Mouse (Mus musculus): Measurements from ENCODE around the gene Acot6.

Acot6 gene

DNA sequence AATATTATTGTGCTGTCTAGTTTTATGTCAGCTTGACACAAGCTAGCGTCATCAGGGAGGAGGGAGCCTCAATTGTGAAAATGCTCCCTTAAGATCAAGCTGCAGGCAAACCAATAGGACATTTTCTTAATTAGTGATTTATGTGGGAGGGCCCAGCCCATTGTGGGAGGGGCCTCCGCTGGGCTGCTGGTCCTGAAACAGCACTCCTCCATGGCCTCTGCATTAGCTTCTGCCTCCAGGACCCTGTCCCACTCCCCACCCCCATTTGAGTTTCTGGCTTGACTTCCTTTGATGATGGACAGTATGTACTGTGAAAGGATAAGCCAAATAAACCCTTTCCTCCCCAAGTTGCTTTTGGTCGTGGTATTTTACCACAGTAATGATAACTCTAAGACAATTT, 6.6 kb downstream of the Acot6 start:
- no peak for DNase-seq

DNA sequence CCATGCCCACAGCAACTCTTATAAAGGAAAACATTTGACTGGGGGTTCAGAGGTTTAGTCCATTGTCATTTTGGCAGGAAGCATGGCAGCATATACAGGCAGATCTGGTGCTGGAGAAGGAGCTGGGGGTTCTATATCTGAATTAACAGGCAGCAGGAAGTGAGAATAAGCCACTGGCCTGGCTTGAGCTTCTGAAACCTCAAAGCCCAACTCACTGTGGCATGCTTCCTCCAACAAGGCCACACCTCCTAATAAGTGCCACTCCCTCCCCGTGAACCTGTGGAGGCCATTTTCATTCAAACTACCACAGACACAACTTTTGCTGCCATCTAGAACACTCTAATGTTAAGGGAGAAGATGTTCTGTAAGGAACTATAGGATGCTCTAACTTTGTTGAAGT, 7.2 kb downstream of the Acot6 start:
- DNase-seq = no peak

DNA sequence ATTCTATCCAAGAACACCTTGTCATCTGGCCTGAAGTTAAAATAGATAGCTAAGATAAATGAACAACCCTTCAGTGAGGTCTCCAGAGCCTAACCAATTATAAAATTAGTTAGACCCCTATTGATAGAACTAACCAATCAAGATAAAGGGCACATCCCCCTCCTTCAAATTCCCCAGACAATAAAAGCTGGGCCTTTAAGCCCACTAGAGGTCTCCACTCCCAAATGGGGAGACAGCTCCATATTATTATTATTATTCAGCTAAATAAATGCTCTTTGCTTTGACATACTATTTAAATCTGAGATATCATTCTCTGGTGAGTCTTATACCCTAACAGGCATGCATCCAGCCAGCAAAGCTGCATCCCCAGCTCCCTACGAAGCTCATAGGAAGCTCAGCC, 9.5 kb downstream of the Acot6 start:
- DNase-seq = no peak

GRCm38 (mm10) chr12:84110814-84111213, 10.4 kb downstream of the Acot6 start:
- DNase-seq = no peak

DNA sequence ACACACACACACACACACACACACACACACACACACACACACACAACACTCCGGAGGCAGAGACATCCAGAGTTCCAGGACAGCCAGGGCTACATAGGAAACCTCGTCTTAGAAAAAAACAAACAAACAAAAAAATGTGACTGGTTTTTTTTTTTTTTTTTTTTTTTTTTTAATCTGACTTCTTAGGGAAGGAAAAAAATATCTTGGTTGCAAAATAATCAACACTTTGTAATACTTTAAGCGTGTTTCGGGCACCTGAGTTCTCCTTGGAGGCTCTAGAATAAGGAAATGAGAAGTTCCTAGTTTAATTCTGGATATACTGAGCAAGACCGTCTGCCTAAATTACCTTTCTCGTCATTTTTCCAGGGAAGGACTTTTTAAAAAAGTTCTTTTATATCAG, 13.2 kb downstream of the Acot6 start:
- DNase-seq = no peak

DNA sequence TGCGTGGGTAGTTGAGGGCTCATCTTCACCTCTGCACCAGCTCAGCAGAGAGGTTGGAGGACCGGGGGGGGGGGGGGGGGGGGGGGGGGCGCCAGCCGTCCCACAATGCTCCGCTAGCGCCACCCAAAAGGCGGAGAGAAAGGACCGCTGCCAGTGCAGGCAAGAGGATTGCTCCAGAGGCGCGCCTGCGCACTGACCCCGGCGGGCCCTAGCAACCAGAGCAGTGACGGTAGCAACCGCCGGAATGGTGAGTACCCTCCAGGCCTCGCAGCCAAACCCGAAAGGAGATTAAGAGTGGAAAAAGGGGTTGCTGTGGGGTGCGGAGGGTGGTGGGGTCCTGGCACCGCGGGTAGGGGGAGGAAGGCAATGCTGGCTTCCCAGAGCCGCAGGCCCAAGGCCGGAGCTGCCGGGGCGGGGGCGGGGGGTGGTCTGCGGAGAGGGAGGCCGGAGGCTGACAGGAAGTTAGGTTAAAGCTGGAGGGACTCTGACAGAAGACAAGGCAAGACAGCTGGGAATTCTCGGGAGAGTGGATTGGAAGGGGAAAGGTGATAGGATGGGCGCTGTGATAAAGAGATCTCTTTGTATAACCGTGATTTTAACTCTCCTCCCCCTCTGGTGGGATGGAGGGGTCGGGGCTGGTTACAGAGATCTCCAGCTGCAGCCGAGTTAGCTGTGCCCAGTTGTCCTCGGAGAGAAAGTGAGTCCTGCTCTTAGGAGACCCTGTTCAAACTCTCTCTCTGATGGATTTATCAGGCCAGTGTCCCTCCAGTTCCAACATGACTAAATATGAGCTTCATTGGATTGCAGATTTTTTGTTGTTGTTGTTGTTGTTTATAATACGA, 13.9 kb downstream of the Acot6 start, which contains the start of gene Dnal1:
Dnal1 (plus strand) TSS at position 214 of the 842 bp plus-strand sequence.
- peak; percentile 91 for DNase-seq

DNA sequence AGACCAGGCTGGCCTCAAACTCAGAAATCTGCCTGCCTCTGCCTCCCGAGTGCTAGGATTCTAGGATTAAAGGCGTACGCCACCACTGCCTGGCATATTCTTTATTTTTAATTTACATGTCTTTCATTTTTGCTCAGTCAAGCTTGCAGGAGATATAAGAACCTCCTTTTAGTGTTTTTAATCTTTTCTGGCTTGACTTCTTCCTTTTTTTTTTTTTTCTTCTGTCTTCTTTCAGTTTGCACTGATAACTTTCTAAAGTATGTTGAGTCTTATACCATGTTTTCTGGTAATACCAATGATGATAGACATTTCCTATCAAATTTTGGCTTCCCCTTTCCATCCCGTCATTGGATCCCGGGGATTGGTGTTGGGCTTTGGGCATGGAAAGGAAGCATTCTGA, 19.1 kb downstream of the Acot6 start:
- no peak for DNase-seq

GRCm38 (mm10) chr12:84125892-84126291, 25.4 kb downstream of the Acot6 start:
- DNase-seq = no peak

GRCm38 (mm10) chr12:84126899-84127298, 26.4 kb downstream of the Acot6 start:
- DNase-seq = no peak

- DNase-seq = no peak
Observed at GRCm38 (mm10) chr12:84128576-84128975, 28.1 kb downstream of the Acot6 start.

DNA sequence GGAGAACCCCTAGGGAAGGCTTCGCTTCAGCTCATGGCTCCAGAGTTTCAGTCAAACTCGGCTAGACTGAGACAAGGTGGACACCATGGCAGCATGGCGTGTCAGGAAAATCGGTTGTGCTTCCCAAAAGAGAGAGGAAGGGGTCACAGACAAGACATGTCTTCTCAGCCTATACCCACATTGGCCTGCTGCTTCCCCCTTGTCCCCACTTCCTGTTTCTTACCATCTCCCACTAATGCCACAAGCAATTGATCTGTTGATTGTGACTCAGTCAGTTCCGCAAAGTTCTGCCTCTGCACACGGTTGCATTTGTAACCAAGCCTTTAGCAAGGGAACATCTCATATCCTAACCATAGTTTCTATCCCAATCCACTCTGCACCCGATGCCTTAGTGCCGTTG, 29.5 kb downstream of the Acot6 start:
- DNase-seq = no peak

- DNase-seq = peak; percentile 63
Observed at GRCm38 (mm10) chr12:84132265-84132664, 31.8 kb downstream of the Acot6 start.

DNA sequence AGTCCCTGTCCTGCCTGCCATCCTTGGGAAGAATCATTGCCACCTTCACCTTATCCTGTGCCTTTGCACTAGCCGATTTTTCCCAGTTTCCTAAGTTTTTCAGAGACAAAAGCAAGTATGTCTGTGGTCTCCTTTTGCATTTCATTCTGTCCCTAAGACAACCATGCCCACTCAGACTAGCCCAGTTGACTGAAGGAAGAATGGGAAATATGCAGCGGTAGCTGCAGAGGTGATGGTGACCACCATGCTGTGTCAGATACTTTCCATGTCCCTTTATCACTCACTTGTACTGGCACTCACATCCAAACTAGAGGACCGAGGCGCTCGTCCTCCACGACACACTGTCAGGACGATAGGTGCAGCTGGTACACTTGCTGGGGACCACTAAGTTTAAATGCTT, 36.7 kb downstream of the Acot6 start:
- DNase-seq = no peak

- no peak for DNase-seq
Observed at GRCm38 (mm10) chr12:84140135-84140534, 39.7 kb downstream of the Acot6 start.

- DNase-seq = no peak
Observed at GRCm38 (mm10) chr12:84141271-84141670, 40.8 kb downstream of the Acot6 start.

GRCm38 (mm10) chr12:84142281-84143050, 42.0 kb downstream of the Acot6 start:
- no peak for DNase-seq

- DNase-seq = peak; percentile 65
Observed at GRCm38 (mm10) chr12:84147954-84148621, 47.6 kb downstream of the Acot6 start, which contains the start of gene Pnma1. Gene Pnma1 (minus strand): TSS chr12:84148489.

- DNase-seq = no peak
Observed at GRCm38 (mm10) chr12:84148622-84149012, 48.2 kb downstream of the Acot6 start.

DNA sequence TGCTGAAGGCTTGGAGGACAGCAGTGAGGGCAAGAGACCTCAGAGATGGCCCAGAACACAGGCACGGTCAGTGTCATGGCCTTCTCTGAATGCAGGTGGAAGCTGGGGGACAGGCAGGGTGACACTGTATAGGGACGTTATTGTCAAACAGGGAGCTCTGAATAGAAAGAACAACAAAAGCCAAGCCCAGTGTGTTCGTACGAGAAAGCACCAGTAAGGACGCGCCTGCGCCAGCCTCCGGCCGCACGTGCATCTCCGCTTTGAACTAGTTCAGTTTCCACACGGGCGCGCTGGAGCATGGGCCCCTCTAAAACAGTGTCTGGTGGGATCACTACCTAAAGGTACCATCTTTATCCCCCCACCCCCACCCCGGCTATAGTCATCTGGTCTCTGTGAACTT, 49.5 kb downstream of the Acot6 start:
- DNase-seq = no peak

- DNase-seq = no peak
Observed at GRCm38 (mm10) chr12:84150976-84151375, 50.5 kb downstream of the Acot6 start.

GRCm38 (mm10) chr12:84151911-84152310, 51.5 kb downstream of the Acot6 start:
- DNase-seq = no peak

GRCm38 (mm10) chr12:84152352-84153190, 52.1 kb downstream of the Acot6 start:
- no peak for DNase-seq

DNA sequence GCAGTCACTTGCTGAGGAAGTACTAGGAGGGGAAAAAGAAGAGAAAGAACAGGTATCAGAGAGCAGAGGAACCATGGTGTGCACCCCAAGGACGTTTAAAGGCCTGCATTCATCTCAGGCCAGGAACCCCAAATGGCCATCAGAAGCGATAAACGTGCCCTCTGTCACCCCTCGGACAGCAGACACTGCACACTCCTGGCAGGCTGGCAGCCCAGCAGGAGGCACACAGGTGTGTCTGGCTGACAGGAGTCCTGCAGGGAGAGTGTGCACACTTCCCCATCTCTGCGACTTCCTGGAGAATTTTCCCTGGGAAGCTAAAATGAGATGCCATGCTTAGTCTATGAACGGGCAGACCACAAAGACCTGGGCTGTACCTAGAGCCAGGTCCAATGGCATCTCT, 53.0 kb downstream of the Acot6 start:
- DNase-seq = no peak
